Mouse (Mus musculus) testis, adult 2 months (tissue): ENCODE results near the gene Esyt1. TPM values are rescaled to one million over a fixed set of nuclear protein-coding genes. Genes with fewer than 3 reads are reported as not detected.

Source experiments
- H3K27ac ChIP-seq: fragments of 200-500 bp; 2 replicates; pipeline ENCODE4 v1.5.1; 2012; ENCODE audit warnings: low read depth, low read length; ENCODE audit not compliant: control insufficient read depth, insufficient read depth
- H3K27me3 ChIP-seq: fragments of 200-500 bp; 2 replicates; pipeline ENCODE4 v1.6.1; 2012; ENCODE audit warnings: mild to moderate bottlenecking, low read length, moderate library complexity; ENCODE audit not compliant: control insufficient read depth, insufficient read depth
- H3K36me3 ChIP-seq: fragments of 200-500 bp; 2 replicates; pipeline ENCODE4 v1.6.1; 2012; ENCODE audit warnings: mild to moderate bottlenecking, low read length; ENCODE audit not compliant: control insufficient read depth, insufficient read depth
- H3K4me1 ChIP-seq: fragments of 200-500 bp; 2 replicates; pipeline ENCODE4 v1.6.1; 2012; ENCODE audit warnings: low read length; ENCODE audit not compliant: control insufficient read depth, insufficient read depth
- H3K4me3 ChIP-seq: fragments of 200-500 bp; 2 replicates; pipeline ENCODE4 v1.5.1; 2012; ENCODE audit warnings: low read depth, mild to moderate bottlenecking, low read length, moderate library complexity, mixed read lengths; ENCODE audit not compliant: control insufficient read depth
- CTCF ChIP-seq: fragments of 200-500 bp; IDR thresholded peaks from 2 replicates; pipeline ENCODE4 v1.5.1; 2012; ENCODE audit warnings: low read depth, mild to moderate bottlenecking, inconsistent platforms, low read length, moderate library complexity; ENCODE audit not compliant: control insufficient read depth, insufficient read depth, insufficient replicate concordance
- POLR2A ChIP-seq: fragments of 200-500 bp; IDR thresholded peaks from 2 replicates; pipeline ENCODE4 v1.6.1; 2012; ENCODE audit warnings: low read depth, mild to moderate bottlenecking, inconsistent platforms, low read length, moderate library complexity; ENCODE audit not compliant: control insufficient read depth
- polyA plus RNA-seq: library from polyadenylated mRNA; depleted of rRNA; stranded (reverse); fragments of >200 nt; gene quantifications from 2 replicates; pipeline ENCODE4 v1.2.3, GENCODE M21; 2012

Esyt1 gene
- polyA plus RNA-seq, 1 experiment, result 1.6 TPM

- Histone ChIP-seq H3K4me3 (no peak overlapping the region; the same call in 1 of the 2 replicates), H3K27me3 (no peaks in the 10 kb centered on the region; the same call in 1 of the 2 replicates), H3K27ac (no peak overlapping the region), H3K4me1 (peaks cover 11% of the 10 kb centered on the region), H3K36me3 (no peaks in the 10 kb centered on the region)
- no peak for TF ChIP-seq CTCF
- no peak for TF ChIP-seq POLR2A
Measured at GRCm38 (mm10) chr10:128516029-128516428, 9.6 kb downstream of the Esyt1 start.

GRCm38 (mm10) chr10:128515044-128515443, 10.6 kb downstream of the Esyt1 start:
- H3K4me1 ChIP-seq, result peaks cover 11% of the 10 kb centered on the region
- TF ChIP-seq CTCF, result no peak
- no peak for TF ChIP-seq POLR2A
- H3K27me3 ChIP-seq, result no peaks in the 10 kb centered on the region; the same call in 1 of the 2 replicates
- no peak overlapping the region for H3K27ac ChIP-seq
- no peaks in the 10 kb centered on the region for H3K36me3 ChIP-seq
- H3K4me3 ChIP-seq, result no peak overlapping the region

- H3K36me3 ChIP-seq, result no peaks in the 10 kb centered on the region
- no peak overlapping the region for H3K27ac ChIP-seq
- H3K4me1 ChIP-seq, result peaks cover 9% of the 10 kb centered on the region
- H3K4me3 ChIP-seq, result no peak overlapping the region
- H3K27me3 ChIP-seq, result no peaks in the 10 kb centered on the region; the same call in 1 of the 2 replicates
- TF ChIP-seq POLR2A (no peak), CTCF (no peak)
Measured at GRCm38 (mm10) chr10:128511761-128512160, 13.9 kb downstream of the Esyt1 start.

GRCm38 (mm10) chr10:128511189-128511588, 14.5 kb downstream of the Esyt1 start:
- no peak overlapping the region for H3K27ac ChIP-seq
- H3K4me3 ChIP-seq, result no peak overlapping the region
- H3K36me3 ChIP-seq, result no peaks in the 10 kb centered on the region
- peaks cover 7% of the 10 kb centered on the region for H3K4me1 ChIP-seq
- no peak for TF ChIP-seq POLR2A
- TF ChIP-seq CTCF, result no peak
- H3K27me3 ChIP-seq, result no peaks in the 10 kb centered on the region; the same call in 1 of the 2 replicates

- H3K4me1 ChIP-seq, result no peaks in the 10 kb centered on the region
- no peak for TF ChIP-seq POLR2A
- TF ChIP-seq CTCF, result no peak
- no peaks in the 10 kb centered on the region for H3K27me3 ChIP-seq
- no peak overlapping the region for H3K27ac ChIP-seq
- H3K4me3 ChIP-seq, result no peak overlapping the region
- no peaks in the 10 kb centered on the region for H3K36me3 ChIP-seq
Measured at GRCm38 (mm10) chr10:128510301-128510700, 15.4 kb downstream of the Esyt1 start.

- Histone ChIP-seq H3K4me3 (no peak overlapping the region), H3K27ac (no peak overlapping the region), H3K27me3 (no peaks in the 10 kb centered on the region), H3K4me1 (no peaks in the 10 kb centered on the region; the same call in 1 of the 2 replicates), H3K36me3 (no peaks in the 10 kb centered on the region)
- no peak for TF ChIP-seq POLR2A
- TF ChIP-seq CTCF, result no peak
Measured at GRCm38 (mm10) chr10:128509831-128510230, 15.8 kb downstream of the Esyt1 start.

- Histone ChIP-seq H3K27me3 (no peaks in the 10 kb centered on the region), H3K36me3 (no peaks in the 10 kb centered on the region), H3K4me3 (no peak overlapping the region), H3K4me1 (peaks cover 2% of the 10 kb centered on the region), H3K27ac (no peak overlapping the region)
- TF ChIP-seq POLR2A, result no peak
- no peak for TF ChIP-seq CTCF
Measured at GRCm38 (mm10) chr10:128509203-128509602, 16.5 kb downstream of the Esyt1 start.

- H3K36me3 ChIP-seq, result no peaks in the 10 kb centered on the region
- no peak overlapping the region for H3K4me3 ChIP-seq
- no peaks in the 10 kb centered on the region for H3K27me3 ChIP-seq
- no peak overlapping the region for H3K27ac ChIP-seq
- H3K4me1 ChIP-seq, result peaks cover 2% of the 10 kb centered on the region
- TF ChIP-seq CTCF (no peak), POLR2A (no peak)
Measured at GRCm38 (mm10) chr10:128508260-128508659, 17.4 kb downstream of the Esyt1 start.
